Mouse (Mus musculus): ENCODE measurements around the gene Scrn3.
A peak's percentile ranks its signal among the peaks of the same experiment; 100 is the strongest.

Gene Scrn3

DNA sequence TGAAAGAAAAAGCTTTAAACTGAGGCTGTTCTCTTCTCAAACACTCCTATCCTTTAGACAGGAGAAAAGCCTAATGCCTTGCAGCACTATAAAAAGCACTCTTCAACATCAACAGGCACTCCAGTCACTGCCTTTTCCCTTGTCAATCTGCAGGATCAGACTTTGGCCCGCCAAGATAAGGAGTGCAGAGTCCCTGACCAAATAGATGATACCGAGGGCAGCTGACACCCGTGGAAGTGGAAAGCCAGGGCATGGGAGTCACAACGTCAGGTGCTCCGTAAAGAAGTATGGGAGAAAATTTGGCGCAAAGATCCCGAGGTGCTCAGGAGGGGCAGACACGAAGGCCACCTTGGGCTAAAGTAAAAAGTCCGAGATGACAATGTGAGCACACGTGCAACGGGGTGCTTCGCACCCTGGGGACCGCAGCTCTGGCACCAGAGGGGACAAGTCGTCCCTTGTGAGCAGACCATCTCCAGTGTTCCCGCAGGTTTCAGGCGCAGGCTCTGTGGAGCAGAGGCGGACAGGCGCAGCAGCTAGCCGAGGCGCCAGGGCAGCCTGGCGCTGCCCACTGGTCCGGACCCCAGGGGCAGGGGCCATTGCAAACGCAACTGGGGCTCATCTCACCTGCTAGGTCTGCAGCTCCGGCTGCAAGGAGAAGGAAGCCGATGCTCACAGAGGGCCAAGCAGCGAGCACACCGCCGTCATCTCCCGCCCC, 73.4 kb downstream of the Scrn3 start:
- DNase-seq (ENCODE audit: low spot score) = no peak

DNA sequence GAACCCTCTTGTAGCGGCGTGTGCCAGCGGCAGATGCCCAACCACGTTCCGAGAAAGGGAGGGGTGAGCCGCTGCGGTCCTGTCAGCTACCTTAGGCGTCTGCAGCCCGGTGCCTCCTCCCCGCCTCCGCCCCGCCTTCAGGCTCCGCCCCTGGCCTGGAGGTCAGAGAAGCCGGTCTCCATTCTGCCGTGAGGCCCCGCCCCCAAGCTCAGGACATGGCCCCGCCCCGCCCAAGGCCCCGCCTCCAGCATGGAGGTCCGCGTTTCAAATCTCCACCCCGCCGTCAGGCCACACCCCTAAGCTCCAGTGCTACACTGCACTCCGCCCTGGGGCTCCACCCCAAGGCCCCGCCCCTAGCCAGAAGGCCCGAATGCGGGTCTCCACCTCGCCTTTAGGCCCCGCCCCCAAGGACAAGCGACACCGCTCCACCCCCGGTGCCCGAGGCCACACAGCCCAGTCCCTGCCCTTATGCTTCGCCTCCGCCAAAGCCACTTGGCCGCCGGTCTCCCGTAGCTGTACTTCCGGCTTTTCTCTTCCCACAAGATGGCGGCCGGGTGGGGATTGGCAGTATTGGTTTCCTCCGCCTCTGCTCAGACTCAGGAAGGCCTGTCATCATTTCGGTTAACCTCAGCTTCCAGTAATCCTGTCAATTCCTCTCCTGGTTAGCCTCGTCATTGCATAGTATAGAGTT, 74.1 kb downstream of the Scrn3 start, which contains the start of gene Gpr155:
Gene Gpr155, minus strand, starts transcription at position 217 of the 691 bp plus-strand sequence.
- DNase-seq (ENCODE audit: low spot score) = peak; percentile 96

Data from ovary, postnatal 10 days (tissue).